Mouse (Mus musculus) neural tube, embryonic 12.5 days (tissue): ENCODE measurements at regions not wholly inside any gene's neighbourhood (a gene's known extent, or its start where the extent isn't known, plus 50 kb on each side); places are given as distances from the start of the nearest gene placed in this dataset.

Experiments used
- ATAC-seq: fragments of 200-750 bp; cut with Nextera tagmentation; 2 replicates; pipeline ENCODE4 v1.8.0; 2017; ENCODE audit warnings: low read depth, mild to moderate bottlenecking, moderate TSS enrichment, moderate library complexity; ENCODE audit not compliant: low FRiP score
- H3K27ac ChIP-seq: fragments of 300-500 bp; sonication (generic); 2 replicates; pipeline ENCODE4 v1.5.1; 2016
- H3K27me3 ChIP-seq: fragments of 300-500 bp; sonication (generic); replicated peaks from 2 replicates; pipeline ENCODE4 v1.6.1; 2016; ENCODE audit warnings: mild to moderate bottlenecking
- H3K36me3 ChIP-seq: fragments of 300-500 bp; sonication (generic); 2 replicates; pipeline ENCODE4 v1.6.1; 2016; ENCODE audit warnings: mild to moderate bottlenecking
- H3K4me1 ChIP-seq: fragments of 300-500 bp; sonication (generic); 2 replicates; pipeline ENCODE4 v1.6.1; 2016
- H3K4me2 ChIP-seq: fragments of 300-500 bp; sonication (generic); replicated peaks from 2 replicates; pipeline ENCODE4 v1.6.1; 2016; ENCODE audit warnings: mild to moderate bottlenecking
- H3K4me3 ChIP-seq: fragments of 300-500 bp; sonication (generic); 2 replicates; pipeline ENCODE4 v1.5.1; 2016
- H3K9ac ChIP-seq: fragments of 300-500 bp; sonication (generic); 2 replicates; pipeline ENCODE4 v1.6.1; 2016; ENCODE audit warnings: mild to moderate bottlenecking
- H3K9me3 ChIP-seq: fragments of 300-500 bp; sonication (generic); 2 replicates; pipeline ENCODE4 v1.6.1; 2016; ENCODE audit warnings: mild to moderate bottlenecking
- WGBS: fragments of 180-500 bp; shearing (Covaris S2); methylation state at CpG from one replicate; pipeline ENCODE4 v1.1.7; 2016; 5-methylcytosine and 5-hydroxymethylcytosine counted together

DNA sequence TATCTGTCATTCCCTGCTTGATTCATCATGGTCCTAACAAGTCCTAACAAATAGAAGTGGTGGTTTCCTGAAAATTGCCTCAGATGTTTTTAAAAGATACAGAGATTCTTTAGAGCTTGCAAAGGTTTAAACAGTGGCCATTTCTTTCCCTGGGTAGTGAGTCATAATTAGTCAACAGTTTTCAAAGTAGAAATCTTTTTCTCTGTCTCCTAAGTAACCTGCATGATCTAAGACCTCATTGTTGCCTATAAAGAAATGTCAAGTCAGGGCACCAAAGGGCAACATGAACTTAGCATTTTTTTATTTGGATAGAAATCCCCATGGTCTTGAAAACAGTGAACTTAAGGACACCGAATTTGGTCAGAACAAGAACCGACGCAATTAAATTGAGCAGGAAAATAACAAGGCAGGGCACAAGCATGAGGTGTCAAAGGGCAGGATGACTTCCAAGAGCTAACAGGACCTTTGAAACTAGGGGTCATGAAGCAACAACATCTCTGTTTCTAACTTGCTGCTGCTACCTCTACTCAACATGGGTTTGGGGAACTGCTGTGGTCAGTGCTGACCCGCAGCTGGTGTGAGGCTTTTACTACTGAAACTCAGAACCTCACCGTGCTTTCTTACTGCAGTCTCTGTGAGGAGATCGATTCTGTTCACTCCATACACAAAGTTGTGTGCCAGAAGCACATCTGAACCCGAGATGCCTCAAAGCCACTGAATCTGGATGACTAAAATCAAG lies 114.2 kb upstream of the Bank1 start:
- Histone ChIP-seq H3K27ac (no peak overlapping the region), H3K4me3 (no peak overlapping the region), H3K4me2 (no peak overlapping the region), H3K9me3 (no peaks in the 10 kb centered on the region), H3K4me1 (no peaks in the 10 kb centered on the region), H3K27me3 (no peaks in the 10 kb centered on the region), H3K9ac (no peak overlapping the region), H3K36me3 (no peaks in the 10 kb centered on the region)
- WGBS, result 73% methylated on average over 7 of the region's 7 CpGs
- ATAC-seq, result no peak

DNA sequence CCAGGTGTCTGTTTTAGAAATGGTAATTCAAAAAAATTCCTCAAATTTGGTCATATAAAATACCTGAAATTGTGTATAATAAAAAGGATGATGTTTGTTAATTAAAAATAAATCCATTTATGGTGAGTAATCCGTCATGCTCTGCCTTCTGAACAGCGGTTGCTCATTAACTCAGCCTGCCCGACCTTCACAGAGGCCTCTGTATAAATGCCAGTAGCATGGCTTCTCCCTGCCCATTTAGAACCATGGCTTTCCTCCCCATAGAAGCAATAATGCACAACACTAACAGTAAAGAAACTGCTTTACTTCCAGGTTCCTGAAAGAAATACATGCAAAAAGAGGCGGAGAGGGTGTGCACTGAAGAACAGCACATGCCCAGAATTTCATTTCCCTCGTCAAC lies 113.5 kb upstream of the Bank1 start:
- Histone ChIP-seq H3K4me2 (no peak overlapping the region), H3K9me3 (no peaks in the 10 kb centered on the region), H3K4me1 (no peaks in the 10 kb centered on the region), H3K4me3 (no peak overlapping the region), H3K36me3 (no peaks in the 10 kb centered on the region), H3K27me3 (no peaks in the 10 kb centered on the region), H3K27ac (no peak overlapping the region), H3K9ac (no peak overlapping the region)
- 80% methylated on average over 5 of the region's 5 CpGs for WGBS
- ATAC-seq, result no peak

DNA sequence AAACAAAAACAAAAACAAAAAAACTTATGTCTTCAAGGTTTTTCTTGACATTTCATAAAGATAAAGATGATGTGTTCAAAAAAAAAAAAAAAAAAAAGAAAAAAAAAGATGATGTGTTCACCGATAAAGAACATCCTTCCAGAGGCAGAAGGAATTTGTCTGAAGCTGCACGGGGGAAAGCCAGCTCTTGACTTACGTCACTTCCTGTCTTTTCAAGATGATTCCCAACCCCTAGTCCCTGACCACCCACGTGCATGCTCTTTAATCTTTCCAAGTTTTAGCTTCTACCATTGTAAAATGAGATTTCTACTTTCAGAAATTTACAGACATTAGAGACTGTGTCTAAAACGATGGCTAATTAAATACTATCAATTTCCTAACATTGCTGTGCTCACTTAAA lies 108.5 kb upstream of the Bank1 start:
- no peaks in the 10 kb centered on the region for H3K36me3 ChIP-seq
- no peak overlapping the region for H3K4me3 ChIP-seq
- no peak overlapping the region for H3K27ac ChIP-seq
- no peak overlapping the region for H3K9ac ChIP-seq
- H3K27me3 ChIP-seq, result no peaks in the 10 kb centered on the region
- H3K4me2 ChIP-seq, result no peak overlapping the region
- H3K4me1 ChIP-seq, result no peaks in the 10 kb centered on the region
- H3K9me3 ChIP-seq, result no peaks in the 10 kb centered on the region
- WGBS, result 85% methylated on average over 5 of the region's 5 CpGs
- no peak for ATAC-seq

DNA sequence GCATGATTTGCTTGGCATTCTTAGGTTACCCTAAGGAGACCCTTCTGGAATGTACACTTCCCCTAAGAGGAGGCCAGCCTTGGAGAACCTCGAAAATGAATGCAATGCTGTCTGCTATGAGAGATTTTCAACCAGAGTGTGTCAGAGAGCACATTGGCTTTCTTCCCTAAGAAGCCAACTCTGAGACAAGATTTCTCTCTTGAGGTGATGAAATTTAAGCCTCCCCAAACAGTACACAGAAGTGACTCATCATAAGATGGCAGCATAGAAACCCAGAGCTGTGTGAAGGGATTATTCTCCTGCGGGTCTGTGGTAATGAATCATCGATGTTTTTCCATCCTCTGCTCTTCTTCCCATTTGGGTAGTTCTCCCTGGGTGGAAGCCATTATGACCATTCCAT lies 106.2 kb upstream of the Bank1 start:
- Histone ChIP-seq H3K9me3 (no peaks in the 10 kb centered on the region), H3K9ac (no peak overlapping the region)
- 91% methylated on average over 3 of the region's 3 CpGs for WGBS

DNA sequence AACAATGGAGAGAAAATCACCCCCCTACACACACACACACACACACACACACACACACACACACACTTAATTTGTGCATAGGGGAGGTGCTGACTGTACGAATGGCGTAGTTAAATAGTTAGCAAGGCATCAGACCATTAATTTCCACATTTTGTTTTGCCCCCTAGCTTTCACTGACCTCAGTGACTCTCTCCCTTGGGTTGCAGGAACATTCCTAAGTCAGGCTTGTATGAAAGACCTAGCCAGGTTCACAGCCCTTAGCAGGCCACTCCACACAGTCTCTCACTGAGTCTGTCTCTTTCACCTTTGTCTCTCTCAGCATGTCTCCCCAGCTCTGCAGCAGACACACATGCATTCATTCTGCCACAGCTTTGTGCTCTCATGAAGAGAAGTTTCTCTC lies 101.6 kb upstream of the Bank1 start:
- Histone ChIP-seq H3K4me2 (no peak overlapping the region), H3K27me3 (no peaks in the 10 kb centered on the region), H3K27ac (no peak overlapping the region), H3K9ac (no peak overlapping the region), H3K9me3 (no peaks in the 10 kb centered on the region), H3K36me3 (no peaks in the 10 kb centered on the region), H3K4me1 (no peaks in the 10 kb centered on the region), H3K4me3 (no peak overlapping the region)
- 70% methylated on average over 2 of the region's 2 CpGs for WGBS
- no peak for ATAC-seq

More for the DNA sequence above, 106.2 kb upstream of the Bank1 start:
- no peak for ATAC-seq
- no peaks in the 10 kb centered on the region for H3K27me3 ChIP-seq
- H3K4me2 ChIP-seq, result no peak overlapping the region
- no peak overlapping the region for H3K27ac ChIP-seq
- no peaks in the 10 kb centered on the region for H3K36me3 ChIP-seq
- no peak overlapping the region for H3K4me3 ChIP-seq
- no peaks in the 10 kb centered on the region for H3K4me1 ChIP-seq

DNA sequence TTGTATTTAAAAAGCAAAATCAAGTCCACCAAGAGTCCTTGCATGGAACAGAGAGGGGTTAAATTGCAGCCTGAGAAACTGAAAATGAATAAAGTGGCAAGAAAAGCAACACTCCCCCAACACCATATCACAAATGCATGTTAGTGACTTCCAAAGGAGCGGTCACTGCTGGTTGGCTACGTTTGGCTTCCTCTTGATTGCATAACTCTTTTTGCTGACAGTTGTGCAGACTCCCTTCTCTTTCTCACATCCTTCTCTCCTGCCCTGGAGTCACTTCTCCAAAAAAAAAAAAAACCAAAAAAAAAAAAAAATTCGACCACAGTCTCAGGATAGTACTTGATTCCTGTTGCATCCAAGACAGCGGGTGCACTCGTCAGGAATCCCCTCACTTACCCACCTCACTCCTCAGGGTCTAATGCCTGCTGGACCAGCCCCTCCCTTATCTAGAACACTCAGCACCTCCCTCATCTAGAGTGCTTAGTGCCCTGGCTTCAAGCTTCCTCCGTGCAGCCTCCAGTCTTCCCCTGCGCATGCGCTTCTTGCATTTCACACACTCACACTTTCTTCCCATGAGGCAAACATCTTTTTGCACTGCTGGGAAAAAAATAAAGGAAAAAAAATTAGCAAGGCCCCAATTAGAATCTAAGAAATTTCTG lies 100.8 kb upstream of the Bank1 start:
- 79% methylated on average over 8 of the region's 8 CpGs for WGBS
- Histone ChIP-seq H3K27ac (no peak overlapping the region), H3K36me3 (no peaks in the 10 kb centered on the region), H3K9me3 (no peaks in the 10 kb centered on the region), H3K27me3 (no peaks in the 10 kb centered on the region), H3K4me1 (no peaks in the 10 kb centered on the region), H3K9ac (no peak overlapping the region), H3K4me2 (no peak overlapping the region), H3K4me3 (no peak overlapping the region)
- no peak for ATAC-seq

DNA sequence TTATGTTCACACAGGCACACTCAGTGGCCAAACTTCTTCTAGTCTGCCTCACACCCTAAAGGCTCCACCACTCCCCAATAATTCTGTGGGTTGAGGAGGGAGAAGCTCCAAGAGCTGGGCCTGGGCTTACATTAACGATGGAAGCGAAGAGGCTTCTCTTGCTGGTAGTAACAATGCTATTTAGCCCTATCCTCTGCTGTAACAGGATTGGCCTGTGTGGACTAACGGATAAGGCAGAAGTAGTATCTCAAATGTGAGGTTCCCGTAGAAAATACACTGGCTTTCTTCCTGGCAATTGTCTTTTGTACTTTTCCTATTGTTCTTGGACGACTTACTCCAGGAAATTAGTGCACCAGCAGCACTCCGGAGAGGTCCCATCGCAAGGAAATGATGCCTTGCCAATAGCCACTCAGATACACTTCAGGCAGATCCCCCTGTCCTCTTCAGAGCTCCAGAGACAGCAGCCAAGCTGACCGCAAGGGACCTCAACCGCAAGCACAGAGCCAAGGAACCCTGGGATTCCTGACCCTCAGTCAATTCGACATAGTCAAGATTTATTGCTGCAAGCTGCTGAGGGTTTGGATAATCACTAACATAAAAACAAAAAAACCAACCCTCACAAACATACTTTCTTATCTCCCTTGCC lies 96.2 kb upstream of the Bank1 start:
- no peak overlapping the region for H3K27ac ChIP-seq
- no peak for ATAC-seq
- no peak overlapping the region for H3K9ac ChIP-seq
- no peak overlapping the region for H3K4me2 ChIP-seq
- H3K27me3 ChIP-seq, result no peaks in the 10 kb centered on the region
- 80% methylated on average over 10 of the region's 10 CpGs for WGBS
- no peaks in the 10 kb centered on the region for H3K36me3 ChIP-seq
- no peaks in the 10 kb centered on the region for H3K4me1 ChIP-seq
- H3K9me3 ChIP-seq, result no peaks in the 10 kb centered on the region
- H3K4me3 ChIP-seq, result no peak overlapping the region

DNA sequence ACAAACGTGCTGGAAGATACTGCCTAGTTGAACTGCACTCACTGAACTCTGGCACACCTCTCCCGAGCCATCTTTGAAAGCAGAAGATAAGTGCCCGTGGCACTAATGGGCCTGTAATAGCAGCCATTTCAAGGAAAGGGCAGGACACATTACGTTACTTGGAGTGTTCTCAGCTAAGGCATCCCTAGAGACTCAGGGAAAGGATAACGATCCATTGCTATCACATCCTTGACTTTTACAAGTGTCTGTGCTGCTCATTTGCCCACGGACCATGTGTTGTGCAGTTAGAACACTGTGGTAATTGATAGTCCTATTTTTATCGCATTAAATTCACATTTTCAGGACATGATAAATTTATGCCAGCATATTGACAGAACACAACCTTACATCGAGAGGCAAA lies 79.7 kb upstream of the Bank1 start:
- ATAC-seq, result no peak

DNA sequence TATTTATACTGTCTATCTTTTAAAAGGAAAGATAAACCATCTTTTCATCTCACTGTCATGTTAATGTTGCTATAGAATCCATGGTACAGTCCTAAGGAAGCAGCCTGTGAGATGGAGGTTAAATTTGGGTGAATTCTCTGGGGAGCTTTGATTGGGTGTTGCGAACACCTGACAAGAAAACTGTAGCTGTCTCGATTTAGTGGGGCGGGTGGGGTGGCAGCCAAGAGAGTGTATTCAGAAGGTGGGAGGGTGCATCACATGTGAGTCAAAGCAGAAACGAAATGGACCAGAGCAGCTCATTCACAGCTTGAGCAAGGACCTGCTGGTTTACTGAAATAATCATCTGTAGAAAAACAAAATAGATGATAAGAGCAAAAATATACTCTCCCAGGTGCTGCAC lies 57.4 kb upstream of the Bank1 start:
- no peak for ATAC-seq
- 82% methylated on average over 4 of the region's 4 CpGs for WGBS

More for the DNA sequence above, 79.7 kb upstream of the Bank1 start:
- H3K27ac ChIP-seq, result no peak overlapping the region
- H3K4me1 ChIP-seq, result no peaks in the 10 kb centered on the region
- H3K9me3 ChIP-seq, result no peaks in the 10 kb centered on the region
- H3K36me3 ChIP-seq, result no peaks in the 10 kb centered on the region
- no peak overlapping the region for H3K4me2 ChIP-seq
- no peak overlapping the region for H3K4me3 ChIP-seq
- H3K27me3 ChIP-seq, result no peaks in the 10 kb centered on the region
- no peak overlapping the region for H3K9ac ChIP-seq
- 70% methylated on average over 8 of the region's 8 CpGs for WGBS

DNA sequence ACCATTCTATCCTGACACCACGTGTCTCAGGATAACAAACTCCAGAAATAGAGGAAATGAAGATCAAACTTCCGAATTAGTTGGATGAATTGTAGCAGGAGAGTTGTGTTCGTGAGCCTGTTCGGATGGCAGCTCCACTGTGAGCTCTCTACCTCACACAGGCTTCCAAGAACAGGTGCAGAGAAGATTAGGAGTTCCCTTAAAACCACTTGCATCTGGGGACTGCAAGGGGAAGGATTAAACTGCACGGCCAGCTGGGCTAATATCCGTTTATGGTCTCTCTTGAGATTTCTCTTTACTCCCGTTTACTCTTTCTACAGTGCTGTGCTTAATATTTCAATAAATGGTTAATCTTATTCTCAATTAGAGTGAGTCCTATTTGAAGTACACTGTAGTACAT lies 54.8 kb upstream of the Bank1 start:
- no peaks in the 10 kb centered on the region for H3K9me3 ChIP-seq
- H3K9ac ChIP-seq, result no peak overlapping the region
- H3K36me3 ChIP-seq, result no peaks in the 10 kb centered on the region
- H3K4me1 ChIP-seq, result no peaks in the 10 kb centered on the region
- 66% methylated on average over 7 of the region's 7 CpGs for WGBS
- H3K27ac ChIP-seq, result no peak overlapping the region
- no peak overlapping the region for H3K4me2 ChIP-seq
- H3K27me3 ChIP-seq, result no peaks in the 10 kb centered on the region
- H3K4me3 ChIP-seq, result no peak overlapping the region
- ATAC-seq, result no peak

More for the DNA sequence above, 57.4 kb upstream of the Bank1 start:
- Histone ChIP-seq H3K4me2 (no peak overlapping the region), H3K4me1 (no peaks in the 10 kb centered on the region), H3K9me3 (no peaks in the 10 kb centered on the region), H3K4me3 (no peak overlapping the region), H3K27me3 (no peaks in the 10 kb centered on the region), H3K27ac (no peak overlapping the region), H3K9ac (no peak overlapping the region), H3K36me3 (no peaks in the 10 kb centered on the region)

DNA sequence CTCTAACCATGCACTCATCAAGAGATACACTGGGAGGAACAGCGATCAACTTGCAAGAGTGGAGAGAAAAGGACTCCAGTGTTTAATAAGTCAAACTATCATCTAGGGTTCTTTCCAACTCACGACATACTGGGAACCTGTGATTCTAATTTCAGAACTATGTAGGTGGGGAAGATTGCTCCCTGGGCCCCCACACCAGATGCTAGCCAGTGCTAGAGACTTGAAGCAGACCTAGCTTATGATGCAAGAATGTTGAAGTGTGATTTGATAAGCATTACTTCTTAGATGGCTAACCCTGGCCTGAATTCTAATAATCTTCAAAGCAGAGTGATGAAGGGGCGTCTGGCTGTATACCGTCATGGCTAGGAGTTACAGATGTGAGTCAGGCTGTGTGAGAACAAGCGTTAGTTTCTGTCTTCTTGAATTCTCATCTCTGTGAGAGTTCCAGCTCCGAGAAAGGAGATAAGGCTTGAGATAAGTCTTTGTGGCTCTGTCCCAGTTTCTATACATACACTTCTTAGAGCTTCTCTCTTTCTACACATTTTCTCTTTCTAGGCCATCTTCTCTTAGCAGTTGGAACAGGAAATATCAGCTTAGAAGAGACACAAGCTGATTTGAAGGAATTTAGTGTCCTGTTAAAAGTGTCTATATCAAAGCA lies 54.0 kb upstream of the Bank1 start:
- Histone ChIP-seq H3K27ac (no peak overlapping the region), H3K4me3 (no peak overlapping the region), H3K4me1 (no peaks in the 10 kb centered on the region), H3K27me3 (no peaks in the 10 kb centered on the region), H3K9me3 (no peaks in the 10 kb centered on the region), H3K4me2 (no peak overlapping the region), H3K9ac (no peak overlapping the region), H3K36me3 (no peaks in the 10 kb centered on the region)
- WGBS, result 87% methylated on average over 6 of the region's 6 CpGs
- ATAC-seq, result no peak

DNA sequence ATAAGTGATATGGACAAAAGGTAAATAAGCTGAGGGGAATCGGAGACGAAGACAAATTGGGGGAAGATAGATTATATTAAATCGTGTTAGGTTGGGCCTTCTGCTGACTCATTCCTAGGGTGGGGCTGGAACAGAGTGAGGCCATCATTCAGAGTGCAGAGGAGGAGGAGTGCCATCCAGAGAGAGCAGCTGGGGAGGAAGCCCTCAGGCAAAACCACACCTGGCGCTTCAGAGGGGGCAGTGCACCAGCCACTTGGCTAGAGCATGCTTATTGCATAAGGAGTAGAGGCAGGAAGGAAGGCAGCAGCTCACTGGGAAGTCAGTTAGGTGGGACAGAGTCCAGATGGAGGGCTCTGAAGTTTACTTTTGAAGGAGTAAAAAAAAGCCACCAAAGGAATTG lies 51.0 kb upstream of the Bank1 start:
- Histone ChIP-seq H3K36me3 (no peaks in the 10 kb centered on the region), H3K9ac (no peak overlapping the region), H3K4me1 (no peaks in the 10 kb centered on the region), H3K27ac (no peak overlapping the region), H3K4me2 (no peak overlapping the region), H3K9me3 (no peaks in the 10 kb centered on the region), H3K4me3 (no peak overlapping the region), H3K27me3 (no peaks in the 10 kb centered on the region)
- 85% methylated on average over 4 of the region's 4 CpGs for WGBS
- no peak for ATAC-seq
